Mouse (Mus musculus) CH12.LX (cell line): ENCODE results near the gene Sparc. TPM values are rescaled to one million over a fixed set of nuclear protein-coding genes. Genes with fewer than 3 reads are reported as not detected.

ENCODE experiments used
- DNase-seq: peaks from one replicate; pipeline ENCODE4 v3.0.0-alpha.2; 2013; ENCODE audit errors: extremely low read depth
- H3K27ac ChIP-seq: 2 replicates; pipeline ENCODE4 v1.5.1; 2012; ENCODE audit warnings: low read depth, mild to moderate bottlenecking, control low read depth, moderate library complexity; ENCODE audit not compliant: insufficient read depth
- H3K27me3 ChIP-seq: replicated peaks from 2 replicates; pipeline ENCODE3; 2012; ENCODE audit warnings: inconsistent platforms
- H3K36me3 ChIP-seq, 2 experiments: replicated peaks in 1 of 2; 2 replicates each; pipeline versions ENCODE3 to v1.6.1; 2012; ENCODE audit warnings: inconsistent platforms in 1 of 2, low read length in 1 of 2, mild to moderate bottlenecking in 1 of 2, mixed read lengths in 1 of 2, moderate library complexity in 1 of 2; ENCODE audit not compliant: control insufficient read depth in 1 of 2, insufficient read depth in 1 of 2
- H3K4me1 ChIP-seq, 2 experiments: 2 replicates each; pipeline ENCODE4 v1.6.1; 2012; ENCODE audit warnings: inconsistent platforms in 1 of 2, moderate library complexity in 1 of 2; ENCODE audit not compliant: insufficient read depth in 2 of 2, control insufficient read depth in 1 of 2
- H3K4me2 ChIP-seq: 2 replicates; pipeline ENCODE4 v1.6.1; 2012; ENCODE audit warnings: low read depth, mild to moderate bottlenecking, control low read depth; ENCODE audit not compliant: poor library complexity, insufficient read depth, severe bottlenecking
- H3K4me3 ChIP-seq, 3 experiments: fragments of 150-350 bp in 1 of 3; sonication (generic) in 1 of 3; replicated peaks in 1 of 3; 2 replicates each; pipeline versions ENCODE3 to v1.5.1; 2011 to 2012; ENCODE audit warnings: low read depth in 2 of 3, low read length in 2 of 3, mild to moderate bottlenecking in 2 of 3, moderate library complexity in 2 of 3, control low read depth in 1 of 3, improper control_type of control experiment in 1 of 3, inconsistent platforms in 1 of 3, mixed read lengths in 1 of 3; ENCODE audit not compliant: poor library complexity in 1 of 3
- H3K79me2 ChIP-seq: replicated peaks from 2 replicates; pipeline ENCODE4 v1.6.1; 2012; ENCODE audit warnings: mild to moderate bottlenecking, moderate library complexity; ENCODE audit not compliant: control insufficient read depth, poor library complexity, insufficient read depth, severe bottlenecking; ENCODE audit errors: extremely low read depth
- H3K9ac ChIP-seq: 2 replicates; pipeline ENCODE4 v1.6.1; 2012; ENCODE audit warnings: low read depth, mild to moderate bottlenecking, control low read depth, moderate library complexity; ENCODE audit not compliant: insufficient read depth
- H3K9me3 ChIP-seq: replicated peaks from 2 replicates; pipeline ENCODE3; 2012; ENCODE audit warnings: low read length, inconsistent platforms, mixed read lengths
- CTCF ChIP-seq, 2 experiments: IDR thresholded peaks in 1 of 2; conservative IDR thresholded peaks in 1 of 2; 2 replicates each; pipeline ENCODE4 v1.5.1; 2011 to 2012; ENCODE audit warnings: low read depth in 2 of 2, low read length in 2 of 2, improper control_type of control experiment in 1 of 2, inconsistent platforms in 1 of 2, mild to moderate bottlenecking in 1 of 2, moderate library complexity in 1 of 2
- E2F4 ChIP-seq: IDR thresholded peaks from 2 replicates; pipeline ENCODE4 v1.6.1; 2011; ENCODE audit warnings: low read depth, low read length, improper control_type of control experiment; ENCODE audit not compliant: insufficient replicate concordance
- ELF1 ChIP-seq: IDR thresholded peaks from 2 replicates; pipeline ENCODE4 v1.6.1; 2014; ENCODE audit warnings: low read depth, mild to moderate bottlenecking, inconsistent platforms, low read length, improper control_type of control experiment
- EP300 ChIP-seq: IDR thresholded peaks from 2 replicates; pipeline ENCODE4 v1.6.1; 2011; ENCODE audit warnings: low read length, improper control_type of control experiment
- ETS1 ChIP-seq: conservative IDR thresholded peaks from 2 replicates; pipeline ENCODE4 v1.6.1; 2012; ENCODE audit warnings: low read depth, mild to moderate bottlenecking, inconsistent platforms, low read length, improper control_type of control experiment, moderate library complexity
- GABPA ChIP-seq: IDR thresholded peaks from 2 replicates; pipeline ENCODE4 v1.6.1; 2012; ENCODE audit warnings: low read depth, low read length, improper control_type of control experiment, inconsistent platforms; ENCODE audit not compliant: insufficient replicate concordance
- HCFC1 ChIP-seq: IDR thresholded peaks from 2 replicates; pipeline ENCODE4 v1.6.1; 2012; ENCODE audit warnings: low read depth, mild to moderate bottlenecking, inconsistent platforms, low read length, improper control_type of control experiment
- IRF4 ChIP-seq: IDR thresholded peaks from 2 replicates; pipeline ENCODE4 v1.6.1; 2014; ENCODE audit warnings: low read depth, mild to moderate bottlenecking, inconsistent platforms, low read length, improper control_type of control experiment
- JUND ChIP-seq: conservative IDR thresholded peaks from 2 replicates; pipeline ENCODE4 v1.6.1; 2011; ENCODE audit warnings: low read depth, low read length, improper control_type of control experiment
- MAFK ChIP-seq: IDR thresholded peaks from 2 replicates; pipeline ENCODE4 v1.6.1; 2011; ENCODE audit warnings: low read length, improper control_type of control experiment; ENCODE audit not compliant: insufficient replicate concordance
- MAZ ChIP-seq: IDR thresholded peaks from 2 replicates; pipeline ENCODE4 v1.6.1; 2012; ENCODE audit warnings: low read depth, mild to moderate bottlenecking, inconsistent platforms, low read length, improper control_type of control experiment, moderate library complexity
- MEF2A ChIP-seq: IDR thresholded peaks from 2 replicates; pipeline ENCODE4 v1.6.1; 2014; ENCODE audit warnings: low read depth, mild to moderate bottlenecking, inconsistent platforms, low read length, improper control_type of control experiment, borderline replicate concordance
- MXI1 ChIP-seq: IDR thresholded peaks from 2 replicates; pipeline ENCODE4 v1.6.1; 2011; ENCODE audit warnings: mild to moderate bottlenecking, low read depth, low read length, improper control_type of control experiment
- MYC ChIP-seq: IDR thresholded peaks from 2 replicates; pipeline ENCODE4 v1.6.1; 2011; ENCODE audit warnings: low read depth, mild to moderate bottlenecking, improper control_type of control experiment, low read length
- NELFE ChIP-seq: IDR thresholded peaks from 2 replicates; pipeline ENCODE4 v1.6.1; 2011; ENCODE audit warnings: low read depth, low read length, improper control_type of control experiment
- NRF1 ChIP-seq: IDR thresholded peaks from 2 replicates; pipeline ENCODE4 v1.6.1; 2014; ENCODE audit warnings: low read depth, mild to moderate bottlenecking, inconsistent platforms, low read length, improper control_type of control experiment, moderate library complexity
- PAX5 ChIP-seq: IDR thresholded peaks from 2 replicates; pipeline ENCODE4 v1.6.1; 2012; ENCODE audit warnings: low read length, inconsistent platforms, mixed read lengths
- SIN3A ChIP-seq: IDR thresholded peaks from 2 replicates; pipeline ENCODE4 v1.6.1; 2012; ENCODE audit warnings: low read length, improper control_type of control experiment, inconsistent platforms
- TBP ChIP-seq: conservative IDR thresholded peaks from 2 replicates; pipeline ENCODE4 v1.6.1; 2011; ENCODE audit warnings: low read depth, low read length, improper control_type of control experiment
- UBTF ChIP-seq: IDR thresholded peaks from 2 replicates; pipeline ENCODE4 v1.6.1; 2012; ENCODE audit warnings: low read depth, mild to moderate bottlenecking, inconsistent platforms, low read length, improper control_type of control experiment, moderate library complexity
- USF2 ChIP-seq: conservative IDR thresholded peaks from 2 replicates; pipeline ENCODE4 v1.6.1; 2011; ENCODE audit warnings: low read depth, low read length, improper control_type of control experiment
- ZKSCAN1 ChIP-seq: IDR thresholded peaks from 2 replicates; pipeline ENCODE4 v1.6.1; 2012; ENCODE audit warnings: low read depth, inconsistent platforms, low read length, improper control_type of control experiment, borderline replicate concordance
- ZMIZ1 ChIP-seq: IDR thresholded peaks from 2 replicates; pipeline ENCODE4 v1.6.1; 2012; ENCODE audit warnings: low read depth, mild to moderate bottlenecking, inconsistent platforms, low read length, improper control_type of control experiment
- ZNF384 ChIP-seq: IDR thresholded peaks from 2 replicates; pipeline ENCODE4 v1.6.1; 2012; ENCODE audit warnings: low read depth, low read length, improper control_type of control experiment, inconsistent platforms
- dilution Hi-C: fragments of 300-500 bp; cut with MboI; formaldehyde crosslinking; loops from 2 replicates; pipeline ENCODE4 v1.14.3; 2020; ENCODE audit warnings: low sequenced_read_pairs; ENCODE audit not compliant: extremely low pct_unique_long_range_greater_than_20kb, extremely low pct_ligation_motif_present
- in situ Hi-C: fragments of 300-500 bp; cut with MboI; formaldehyde crosslinking; loops from 3 replicates; pipeline ENCODE4 v1.14.3; 2019; ENCODE audit warnings: low sequenced_read_pairs, low pct_ligation_motif_present, low pct_unique_long_range_greater_than_20kb, mixed read lengths
- polyA plus RNA-seq: library from polyadenylated mRNA; unstranded; fragments of >175 nt; gene quantifications from 2 replicates; pipeline ENCODE4 v1.2.1, GENCODE M21; 2012; ENCODE audit warnings: low read depth; ENCODE audit not compliant: insufficient read length
- total RNA-seq, 2 experiments: library from RNA; depleted of rRNA; stranded (reverse); fragments of 300-350 nt in 1 of 2; fragments of >200 nt in 1 of 2; gene quantifications; 2 replicates each; pipeline ENCODE4 v1.2.3; 2012 to 2014

The Sparc gene
- total and polyA plus RNA-seq, 3 experiments, result 0.13 to 0.57 TPM; not detected in 1

DNA sequence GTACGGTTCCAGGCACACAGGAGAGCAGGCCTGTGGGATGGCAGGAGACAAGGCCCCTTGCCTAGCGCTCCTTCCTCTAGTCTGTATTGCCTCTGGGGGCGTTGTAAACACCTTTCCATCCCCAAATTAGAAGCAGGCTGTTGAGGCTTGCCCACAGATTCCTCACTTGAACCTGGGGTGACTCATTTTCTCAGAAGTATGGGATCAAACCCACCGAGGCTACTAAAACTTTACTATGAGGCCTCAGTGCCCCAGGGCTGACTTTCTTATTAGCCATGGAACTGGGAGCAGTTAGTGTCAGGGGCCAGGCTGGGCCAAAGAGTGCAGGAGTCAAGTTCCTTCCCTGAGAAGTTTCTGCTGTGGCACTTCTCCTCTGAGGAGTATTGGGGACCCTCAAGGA, 57.7 kb downstream of the Sparc start:
- Histone ChIP-seq H3K27me3 (peaks cover 87% of the 10 kb centered on the region), H3K4me1 (no peaks in the 10 kb centered on the region), H3K4me2 (no peak overlapping the region), H3K9ac (no peak overlapping the region), H3K36me3 (no peaks in the 10 kb centered on the region), H3K9me3 (no peaks in the 10 kb centered on the region), H3K27ac (no peak overlapping the region), H3K79me2 (no peaks in the 10 kb centered on the region), H3K4me3 (no peak overlapping the region)
- dilution Hi-C loops, result no loop called here
- TF ChIP-seq EP300 (no peak), ZKSCAN1 (no peak), UBTF (no peak), GABPA (no peak), TBP (no peak), PAX5 (no peak), IRF4 (no peak), ELF1 (no peak), USF2 (no peak), MEF2A (no peak), HCFC1 (no peak), CTCF (conservative IDR thresholded peaks at IDR 0.05 in 1 of 2, IDR thresholded peaks at IDR 0.05 in 1 of 2; ENCODE audit: low read depth in 2 of 2, low read length in 2 of 2) (no peak), ETS1 (no peak), MYC (no peak)
- no peak for DNase-seq
- in situ Hi-C loops, result no loop called here

DNA sequence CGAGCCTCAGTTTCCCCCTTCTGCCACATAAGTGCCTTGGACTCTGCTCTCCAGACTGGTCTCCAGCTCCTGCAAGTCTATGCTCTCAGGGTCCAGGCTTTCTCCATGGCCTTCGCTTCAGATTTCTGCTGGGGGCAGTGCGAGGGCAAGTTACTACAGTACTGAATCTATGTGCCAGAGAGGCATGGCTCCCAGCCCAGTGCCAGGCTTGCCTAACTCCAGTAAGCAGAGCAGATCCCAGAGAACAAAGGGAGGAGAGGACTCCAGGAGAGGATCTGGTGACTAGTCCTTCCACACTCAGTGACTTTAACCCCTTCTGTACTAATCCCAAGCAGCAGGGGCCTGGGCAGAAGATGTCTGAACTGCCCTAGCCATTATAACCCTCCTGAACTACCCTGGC, 58.3 kb downstream of the Sparc start:
- H3K27me3 ChIP-seq, result peaks cover 90% of the 10 kb centered on the region
- in situ Hi-C loops, result no loop called here

More for the DNA sequence above, 58.3 kb downstream of the Sparc start:
- no peaks in the 10 kb centered on the region for H3K79me2 ChIP-seq
- TF ChIP-seq UBTF, result no peak
- TF ChIP-seq NELFE, result no peak
- TF ChIP-seq MYC, result no peak
- TF ChIP-seq SIN3A, result no peak
- no peak for TF ChIP-seq ETS1
- no peak for TF ChIP-seq ZMIZ1
- TF ChIP-seq JUND, result no peak
- TF ChIP-seq MAFK, result no peak
- no peak for TF ChIP-seq E2F4
- no peak for TF ChIP-seq ZNF384
- no peak for TF ChIP-seq NRF1
- no peak for TF ChIP-seq MAZ
- no peak for TF ChIP-seq MXI1
- H3K4me2 ChIP-seq, result no peak overlapping the region
- dilution Hi-C loops, result no loop called here
- no peaks in the 10 kb centered on the region for H3K4me1 ChIP-seq
- H3K27ac ChIP-seq, result no peak overlapping the region
- no peaks in the 10 kb centered on the region for H3K36me3 ChIP-seq
- no peak overlapping the region for H3K4me3 ChIP-seq
- no peaks in the 10 kb centered on the region for H3K9me3 ChIP-seq
- DNase-seq, result no peak
- no peak overlapping the region for H3K9ac ChIP-seq
